Mouse (Mus musculus) ES-E14 (cell line): ENCODE results near the gene Tph1.

ENCODE experiments used
- CHD2 ChIP-seq: IDR thresholded peaks from 2 replicates; pipeline ENCODE4 v1.6.1; 2014; ENCODE audit warnings: mild to moderate bottlenecking, low read depth, low read length, inconsistent platforms
- MAFK ChIP-seq: IDR thresholded peaks from 2 replicates; pipeline ENCODE4 v1.6.1; 2014; ENCODE audit warnings: mild to moderate bottlenecking, low read depth, low read length, inconsistent platforms; ENCODE audit not compliant: insufficient read depth
- ZC3H11A ChIP-seq: IDR thresholded peaks from 2 replicates; pipeline ENCODE4 v1.6.1; 2012; ENCODE audit warnings: low read depth, mild to moderate bottlenecking, inconsistent platforms, low read length, borderline replicate concordance
- ZNF384 ChIP-seq: IDR thresholded peaks from 2 replicates; pipeline ENCODE4 v1.6.1; 2012; ENCODE audit warnings: low read depth, low read length, inconsistent platforms

DNA sequence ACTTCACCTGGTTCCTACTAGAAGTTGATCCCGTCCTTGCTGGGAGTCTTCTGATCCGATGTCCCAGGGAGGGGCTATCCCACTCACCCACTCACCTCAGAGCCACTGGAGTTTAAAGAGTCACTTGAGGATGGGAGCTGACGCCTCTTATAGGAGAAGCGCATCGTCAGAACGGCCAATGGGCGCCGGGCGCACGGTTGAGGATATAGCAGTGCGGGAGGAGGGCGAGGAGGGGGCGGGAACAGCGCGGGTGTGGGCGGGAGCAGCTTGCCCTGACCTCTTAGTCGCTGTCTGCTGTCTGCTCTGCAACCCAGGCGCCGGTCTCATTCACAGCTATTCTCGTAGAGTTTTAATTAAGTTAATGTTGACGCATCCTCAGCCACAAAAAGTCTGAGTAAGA, 5.1 kb downstream of the Tph1 start:
- TF ChIP-seq ZNF384 (no peak), CHD2 (no peak), MAFK (no peak), ZC3H11A (no peak)
